Mouse (Mus musculus): ENCODE results near the gene Daxx. TPM values are rescaled to one million over a fixed set of nuclear protein-coding genes. Genes with fewer than 3 reads are reported as not detected.

Daxx gene
- polyA plus RNA-seq (2012; rRNA removed), result 46.3 and 50.1 TPM in 2 replicates

DNA sequence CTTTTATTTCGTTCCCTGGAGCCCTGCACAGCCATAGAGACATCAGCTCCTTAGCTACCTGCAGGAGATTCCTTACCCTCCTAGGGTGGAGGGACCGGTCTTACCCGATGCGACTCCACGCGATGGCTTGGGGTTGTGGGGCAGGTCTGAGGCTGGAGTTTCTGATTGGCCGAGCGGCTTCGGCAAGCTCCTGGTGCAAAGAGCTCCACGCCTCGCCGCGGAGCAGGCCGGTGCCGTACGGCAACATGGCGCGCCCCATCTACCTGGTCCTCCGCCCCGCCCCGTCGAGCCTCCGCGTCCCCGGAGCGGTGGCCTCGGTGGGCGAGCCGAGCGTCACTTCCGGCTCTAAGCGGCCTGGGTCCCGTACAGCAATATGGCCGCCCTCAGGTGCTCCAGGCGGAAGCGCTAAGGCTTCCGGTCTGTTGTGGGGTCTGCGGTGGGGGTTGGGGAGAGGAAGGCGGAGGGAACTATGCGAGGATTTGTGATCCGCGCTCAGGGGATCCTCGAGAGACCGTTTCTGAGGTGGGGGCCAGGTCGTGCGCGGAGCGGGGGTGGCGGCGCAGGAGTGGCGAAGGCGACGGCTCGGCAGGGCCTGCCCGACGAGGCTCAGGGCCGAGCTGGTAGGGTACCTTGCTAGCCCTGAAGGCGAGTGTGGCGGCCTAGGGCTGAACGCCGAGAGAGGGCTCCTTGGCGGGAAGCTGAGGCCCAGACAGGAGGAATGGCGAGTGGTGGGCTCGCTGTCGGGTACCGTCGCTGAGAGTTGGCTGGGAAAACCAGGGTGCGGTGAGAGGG is at the start of gene Daxx:
Gene Daxx (plus strand): TSS at position 338 of the 792 bp plus-strand sequence.

DNA sequence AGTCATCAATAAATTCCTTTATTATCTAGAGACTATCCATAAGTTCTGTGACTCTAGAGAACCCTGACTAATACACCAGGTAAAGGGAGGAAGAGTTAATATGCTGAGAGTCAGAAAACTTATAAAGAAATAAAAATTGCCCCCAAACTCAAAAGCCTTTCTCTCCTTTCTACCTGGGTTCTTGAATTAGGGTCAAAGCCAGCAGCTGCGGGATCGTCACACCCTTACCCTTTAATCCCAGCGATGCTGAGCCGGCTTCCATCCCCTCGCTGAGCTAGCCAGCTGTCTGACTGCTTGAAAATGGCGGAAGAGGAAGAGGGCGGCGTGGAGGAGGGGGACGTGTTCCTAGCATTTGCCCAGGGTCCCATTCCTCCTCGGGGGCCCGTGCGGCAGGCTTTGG is 35.7 kb upstream of the Daxx start, which contains the start of gene Gm7029:
Gene Gm7029 (plus strand): TSS at position 301 of the 400 bp plus-strand sequence.

DNA sequence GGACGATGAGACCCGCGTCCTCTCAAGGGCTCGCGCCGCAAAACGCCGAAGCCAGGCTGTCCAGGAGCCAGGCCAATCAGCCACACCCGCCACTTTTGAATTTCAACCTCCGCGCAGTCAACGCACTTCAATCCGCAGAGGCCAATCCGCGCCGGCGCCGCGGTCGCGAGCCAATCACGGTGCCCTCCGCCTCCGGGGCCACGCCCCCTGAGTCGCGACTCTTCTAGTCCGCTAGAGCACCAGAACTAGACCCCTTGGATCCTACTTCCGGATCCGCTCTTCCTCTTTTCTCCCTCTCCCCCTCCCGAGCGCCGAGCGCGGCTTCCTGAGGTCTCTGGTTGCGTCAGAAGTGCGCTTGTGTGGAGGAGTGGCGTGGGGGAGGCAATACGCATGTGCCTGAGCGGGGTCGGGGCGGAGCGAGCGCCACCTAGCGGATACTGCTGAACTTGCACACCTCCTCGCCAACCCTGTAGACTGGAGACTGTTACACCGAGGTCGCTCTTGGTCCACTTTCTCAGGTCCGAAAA is 18.6 kb upstream of the Daxx start, which contains the start of gene Kifc1:
Gene Kifc1 (minus strand): TSS at position 129 of the 527 bp plus-strand sequence.

DNA sequence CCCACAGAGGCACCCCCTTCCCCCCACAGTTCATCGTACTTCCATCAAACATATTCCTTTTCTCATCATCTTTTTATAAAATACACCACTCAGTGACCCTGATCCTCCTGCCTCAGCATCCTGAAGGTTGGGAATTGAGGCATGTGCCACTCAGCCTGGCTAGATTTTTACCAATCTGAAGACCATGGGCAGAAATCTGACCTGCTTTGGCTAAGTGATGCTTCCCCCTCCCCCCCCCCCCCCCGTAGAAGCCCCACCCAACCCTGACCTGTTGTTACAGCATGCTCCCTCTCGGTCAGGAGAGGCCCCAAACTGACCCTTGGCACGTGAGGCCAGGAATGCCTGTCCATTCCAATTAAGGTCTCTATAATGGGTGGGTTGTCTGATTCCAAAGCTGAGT is 4.4 kb upstream of the Daxx start, which contains the start of gene Platr17:
Gene Platr17 (plus strand): TSS at position 301 of the 400 bp plus-strand sequence.

DNA sequence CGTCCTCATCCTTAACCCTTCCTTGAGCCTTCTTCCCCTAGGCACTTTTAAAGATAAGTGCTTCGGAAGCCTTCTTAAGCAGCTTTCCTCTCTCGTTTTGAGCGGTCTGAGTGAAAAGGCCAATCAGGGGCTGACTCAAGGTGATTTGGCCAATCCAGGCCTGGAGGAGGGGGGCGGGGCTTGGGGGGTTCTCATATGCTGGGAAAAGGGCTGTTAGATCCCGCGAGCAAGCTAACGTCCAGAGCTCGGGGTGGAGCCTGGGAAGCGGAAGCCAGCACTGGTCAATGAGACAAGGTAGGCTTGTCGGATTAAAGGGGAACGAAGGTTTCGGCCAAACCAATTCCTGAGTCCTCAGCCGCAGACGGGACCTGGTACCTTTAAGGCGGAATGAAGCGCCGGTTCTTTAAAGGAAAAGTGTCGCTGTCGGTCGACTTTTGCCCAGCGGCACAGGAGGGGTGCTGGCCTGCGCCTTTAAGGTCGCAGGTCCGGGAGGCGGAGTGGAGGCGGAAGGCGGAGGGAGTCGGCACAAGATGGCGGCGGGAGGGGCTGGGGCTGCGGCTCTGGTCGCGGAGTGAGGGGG is 6.5 kb downstream of the Daxx start, which contains the start of the genes Tapbp and Zbtb22:
Gene Tapbp (plus strand): TSS at position 229 of the 580 bp plus-strand sequence.
Gene Zbtb22 (plus strand): TSS at position 234 of the 580 bp plus-strand sequence.

DNA sequence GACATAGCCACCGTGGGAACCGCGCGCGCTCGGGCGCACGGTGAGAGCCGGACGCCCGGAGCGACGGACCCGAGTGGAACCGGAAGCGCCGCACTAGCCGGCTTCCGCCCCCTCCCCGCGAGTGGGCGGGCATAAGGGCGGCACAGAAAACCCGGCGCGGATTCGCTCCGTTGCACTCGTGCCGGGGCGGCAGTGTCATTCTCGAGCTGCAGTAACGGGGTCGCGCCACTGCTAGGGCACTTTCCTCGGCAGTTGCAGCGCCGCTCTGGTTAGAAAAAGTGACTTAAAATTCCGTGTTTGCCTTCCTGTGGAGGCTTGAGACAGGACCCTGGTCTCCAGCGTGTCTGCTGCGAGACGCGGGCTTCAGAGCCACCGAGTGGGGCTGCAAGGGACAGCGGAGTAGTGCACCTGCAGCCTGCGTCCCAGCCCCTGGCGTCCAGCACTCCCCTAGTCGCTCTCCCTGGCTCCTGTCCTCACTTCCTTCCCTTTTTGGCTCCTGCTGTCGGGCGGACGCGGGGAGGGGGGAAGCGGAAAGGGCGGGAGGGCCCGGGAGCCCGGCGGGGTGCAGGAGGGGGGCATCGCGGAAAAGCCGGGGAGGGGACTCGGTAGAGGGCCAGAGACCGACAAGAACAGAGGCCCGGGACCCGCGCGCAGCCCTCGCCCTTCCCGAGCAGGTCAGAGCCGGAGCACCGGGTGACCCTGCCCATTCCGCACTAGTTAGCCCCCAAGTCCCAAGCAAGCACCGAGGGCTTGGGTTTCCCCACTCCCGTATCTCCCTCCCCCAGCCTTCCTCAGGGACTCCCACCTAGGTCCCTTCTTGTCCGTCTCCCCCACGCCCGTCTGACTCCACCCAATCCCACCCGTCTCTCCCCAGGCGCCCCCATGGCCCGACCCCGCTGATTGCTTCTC is 20.4 kb downstream of the Daxx start, which contains the start of gene Rgl2:
Gene Rgl2 (plus strand): TSS at position 173 of the 909 bp plus-strand sequence.

DNA sequence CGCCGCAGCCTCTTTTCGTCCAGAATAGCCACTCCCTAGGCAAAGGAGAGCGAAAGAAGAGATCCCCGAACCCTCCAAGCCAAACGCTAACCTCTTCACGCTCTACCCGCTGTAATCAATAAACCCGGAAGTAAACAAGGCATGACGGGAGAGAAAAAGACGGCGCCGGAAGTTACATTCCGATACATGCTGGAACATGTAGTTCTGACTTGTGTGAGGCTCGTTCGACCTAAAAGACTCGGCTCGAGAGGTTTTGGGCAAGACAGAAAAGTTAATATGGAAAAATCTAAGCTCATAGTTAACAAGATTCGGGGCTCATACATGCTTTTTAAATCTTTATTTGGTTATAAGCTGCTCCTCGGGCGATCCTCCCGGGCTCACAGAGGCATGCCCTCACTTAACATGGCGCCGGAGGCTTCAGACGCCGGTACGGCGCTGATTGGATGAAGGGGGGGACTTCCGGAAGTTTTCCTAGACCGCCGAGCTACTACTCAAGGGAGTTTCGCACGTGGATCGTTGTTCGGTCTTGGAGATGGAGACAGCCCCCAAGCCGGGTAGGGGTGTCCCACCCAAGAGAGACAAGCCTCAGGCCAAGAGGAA is 31.1 kb downstream of the Daxx start, which contains the start of the genes Pfdn6 and Wdr46:
Gene Pfdn6 (minus strand): TSS at position 138 of the 600 bp plus-strand sequence.
Gene Wdr46 (plus strand): TSS at position 455 of the 600 bp plus-strand sequence.

DNA sequence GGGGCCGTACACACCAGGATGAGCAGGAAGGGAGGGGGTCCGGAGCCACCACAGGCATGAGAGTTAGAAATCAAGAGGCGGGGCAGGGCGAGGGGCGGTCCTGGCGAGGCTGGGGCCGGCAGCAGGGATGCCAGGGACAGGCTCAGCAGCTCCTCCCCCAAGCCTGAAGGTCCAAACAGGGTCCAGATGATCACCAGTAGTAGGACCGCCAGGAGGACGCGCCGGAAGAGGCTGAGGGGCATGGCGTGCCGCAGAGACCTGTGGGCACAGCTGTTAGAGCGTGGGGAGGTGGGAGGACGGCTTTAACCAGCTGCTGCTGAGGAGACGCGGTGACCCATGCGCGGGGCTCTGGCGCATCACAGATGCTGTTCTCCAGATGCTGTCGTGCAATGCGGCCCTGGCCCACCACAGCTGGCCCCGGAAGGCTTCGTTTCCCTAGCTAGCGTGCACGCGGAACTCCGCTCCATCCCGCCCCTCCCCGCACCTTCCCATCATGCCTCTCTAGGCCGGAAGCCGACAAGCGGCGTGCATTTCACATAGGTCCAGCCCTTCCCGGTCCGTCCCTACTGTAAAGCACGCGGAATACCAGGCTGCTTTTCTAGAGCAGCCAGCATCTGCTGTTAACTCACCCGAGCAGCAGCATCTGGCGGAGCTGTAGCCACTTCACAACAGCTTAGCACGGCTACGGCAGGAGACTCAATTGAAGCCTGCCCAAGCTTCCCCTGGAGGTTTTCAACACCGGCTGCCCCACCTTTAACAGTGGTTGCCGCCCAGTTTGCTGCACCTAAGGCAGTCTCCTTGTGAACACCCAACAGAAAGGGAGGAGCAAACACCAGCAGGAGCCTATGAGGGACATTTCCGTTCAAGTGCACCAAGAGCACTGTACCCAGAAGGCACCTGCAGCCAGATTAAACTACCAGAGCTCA is 42.1 kb downstream of the Daxx start, which contains the start of gene B3galt4:
Gene B3galt4 (minus strand): TSS at position 468 of the 926 bp plus-strand sequence.

DNA sequence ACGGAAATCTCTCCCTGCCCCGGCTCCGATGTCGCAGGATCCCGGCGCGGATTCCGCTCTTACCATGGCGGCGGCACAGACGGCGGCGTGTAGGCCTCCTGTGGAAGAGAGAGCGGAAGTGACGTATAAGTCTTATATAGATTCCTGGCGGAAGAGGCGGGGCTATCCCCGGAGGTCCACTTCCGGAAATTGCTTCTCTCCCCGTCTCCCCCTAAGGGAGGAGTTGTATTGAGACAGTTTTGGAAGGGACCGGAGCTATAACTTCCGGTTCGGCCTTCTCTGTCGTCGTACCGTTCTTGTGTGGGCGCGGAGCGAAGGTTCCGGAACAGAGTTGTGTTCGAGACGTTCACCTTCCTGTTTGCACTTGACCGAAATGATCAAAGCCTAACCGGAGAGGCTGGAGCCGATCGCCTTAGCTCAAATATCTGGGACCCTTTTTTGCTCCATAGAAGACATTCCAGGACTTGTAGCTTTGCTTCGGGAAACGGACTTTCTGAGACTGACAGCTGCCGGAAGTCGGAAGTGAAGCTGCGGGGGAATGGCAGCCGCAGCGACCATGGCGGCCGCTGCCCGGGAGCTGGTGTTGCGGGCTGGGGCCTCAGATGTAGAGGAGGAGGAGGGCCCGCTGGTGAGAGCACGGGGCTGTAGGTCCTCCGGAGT is 46.5 kb downstream of the Daxx start, which contains the start of the genes Vps52 and Rps18:
Gene Vps52 (plus strand): TSS at position 258 of the 660 bp plus-strand sequence.
Gene Rps18 (minus strand): TSS at position 447 of the 660 bp plus-strand sequence.

Other genes starting within 250 kb of the Daxx start
- gene Hnrnpm, start 222.6 kb upstream of the Daxx start, polyA plus RNA-seq (2012; rRNA removed), result 346 and 372 TPM in 2 replicates
- gene March2, start 190.7 kb upstream of the Daxx start, polyA plus RNA-seq (2012; rRNA removed), result 54.7 and 54.9 TPM in 2 replicates
- gene Rab11b, start 148.9 kb upstream of the Daxx start, polyA plus RNA-seq (2012; rRNA removed), result 492 and 498 TPM in 2 replicates
- 8.6 and 13.8 TPM in 2 replicates for gene Angptl4, start 127.6 kb upstream of the Daxx start, polyA plus RNA-seq (2012; rRNA removed)
- gene Kank3, start 98.9 kb upstream of the Daxx start, polyA plus RNA-seq (2012; rRNA removed), result 60.8 and 64.1 TPM in 2 replicates
- gene Rps28, start 84.9 kb upstream of the Daxx start, polyA plus RNA-seq (2012; rRNA removed), result 1,052 and 1,113 TPM in 2 replicates
- gene Ndufa7, start 84.8 kb upstream of the Daxx start, polyA plus RNA-seq (2012; rRNA removed), result 340 and 356 TPM in 2 replicates
- 41.3 and 46.5 TPM in 2 replicates for gene Cd320, start 66.3 kb upstream of the Daxx start, polyA plus RNA-seq (2012; rRNA removed)
- gene Gm7029, start 35.6 kb upstream of the Daxx start, polyA plus RNA-seq (2012; rRNA removed), result not detected in 2 replicates
- gene Kifc1, start 18.8 kb upstream of the Daxx start, polyA plus RNA-seq (2012; rRNA removed), result 32.6 and 40.9 TPM in 2 replicates
- 0.25 and 0.29 TPM in 2 replicates for gene Platr17, start 4.3 kb upstream of the Daxx start, polyA plus RNA-seq (2012; rRNA removed)
- 13.9 and 20.8 TPM in 2 replicates for gene Tapbp, start 6.5 kb downstream of the Daxx start, polyA plus RNA-seq (2012; rRNA removed)
- 34.5 and 40.6 TPM in 2 replicates for gene Zbtb22, start 6.5 kb downstream of the Daxx start, polyA plus RNA-seq (2012; rRNA removed)
- gene Rgl2, start 20.1 kb downstream of the Daxx start, polyA plus RNA-seq (2012; rRNA removed), result 230 and 252 TPM in 2 replicates
- 113 and 115 TPM in 2 replicates for gene Pfdn6, start 30.9 kb downstream of the Daxx start, polyA plus RNA-seq (2012; rRNA removed)
- gene Wdr46, start 31.2 kb downstream of the Daxx start, polyA plus RNA-seq (2012; rRNA removed), result 27.4 and 27.8 TPM in 2 replicates
- 9.3 and 9.5 TPM in 2 replicates for gene B3galt4, start 42.1 kb downstream of the Daxx start, polyA plus RNA-seq (2012; rRNA removed)
- gene Vps52, start 46.4 kb downstream of the Daxx start, polyA plus RNA-seq (2012; rRNA removed), result 63.4 and 64.7 TPM in 2 replicates
- gene Rps18, start 46.6 kb downstream of the Daxx start, polyA plus RNA-seq (2012; rRNA removed), result 1,006 and 1,081 TPM in 2 replicates
- gene H2-K1, start 90.9 kb downstream of the Daxx start, polyA plus RNA-seq (2012; rRNA removed), result 27.6 and 29.7 TPM in 2 replicates
- 62.7 and 65.1 TPM in 2 replicates for gene Ring1, start 115.3 kb downstream of the Daxx start, polyA plus RNA-seq (2012; rRNA removed)
- gene H2-Ke6, start 118.6 kb downstream of the Daxx start, polyA plus RNA-seq (2012; rRNA removed), result 115 and 118 TPM in 2 replicates
- 113 and 136 TPM in 2 replicates for gene Slc39a7, start 122.3 kb downstream of the Daxx start, polyA plus RNA-seq (2012; rRNA removed)
- 88.3 and 91.0 TPM in 2 replicates for gene Rxrb, start 122.4 kb downstream of the Daxx start, polyA plus RNA-seq (2012; rRNA removed)
- 13.9 and 70.2 TPM in 2 replicates for gene Col11a2, start 130.0 kb downstream of the Daxx start, polyA plus RNA-seq (2012; rRNA removed)
- gene H2-Oa, start 182.9 kb downstream of the Daxx start, polyA plus RNA-seq (2012; rRNA removed), result 0.15 and 0.29 TPM in 2 replicates
- gene H2-DMa, start 210.1 kb downstream of the Daxx start, polyA plus RNA-seq (2012; rRNA removed), result 10.2 and 10.5 TPM in 2 replicates
- gene Brd2, start 213.2 kb downstream of the Daxx start, polyA plus RNA-seq (2012; rRNA removed), result 206 and 231 TPM in 2 replicates
- gene H2-DMb2, start 233.9 kb downstream of the Daxx start, polyA plus RNA-seq (2012; rRNA removed), result 0.15 and 0.29 TPM in 2 replicates
- 1.0 and 1.9 TPM in 2 replicates for gene H2-DMb1, start 243.7 kb downstream of the Daxx start, polyA plus RNA-seq (2012; rRNA removed)